Mouse (Mus musculus) layer of hippocampus, adult 18-20 months (tissue): Measurements from ENCODE around the gene Cxcr5. TPM values are rescaled to one million over a fixed set of nuclear protein-coding genes. Genes with fewer than 3 reads are reported as not detected.

ENCODE experiments used
- DNase-seq, 2 experiments: peaks; one replicate each; pipeline ENCODE4 v3.0.0; 2022; ENCODE audit warnings: low spot score in 2 of 2
- total RNA-seq, 2 experiments: library from RNA; stranded (reverse); gene quantifications; 2 replicates each; pipeline ENCODE4 v1.2.3; 2021

Gene Cxcr5
- total RNA-seq, 2 experiments from 2014 or later: not detected

DNA sequence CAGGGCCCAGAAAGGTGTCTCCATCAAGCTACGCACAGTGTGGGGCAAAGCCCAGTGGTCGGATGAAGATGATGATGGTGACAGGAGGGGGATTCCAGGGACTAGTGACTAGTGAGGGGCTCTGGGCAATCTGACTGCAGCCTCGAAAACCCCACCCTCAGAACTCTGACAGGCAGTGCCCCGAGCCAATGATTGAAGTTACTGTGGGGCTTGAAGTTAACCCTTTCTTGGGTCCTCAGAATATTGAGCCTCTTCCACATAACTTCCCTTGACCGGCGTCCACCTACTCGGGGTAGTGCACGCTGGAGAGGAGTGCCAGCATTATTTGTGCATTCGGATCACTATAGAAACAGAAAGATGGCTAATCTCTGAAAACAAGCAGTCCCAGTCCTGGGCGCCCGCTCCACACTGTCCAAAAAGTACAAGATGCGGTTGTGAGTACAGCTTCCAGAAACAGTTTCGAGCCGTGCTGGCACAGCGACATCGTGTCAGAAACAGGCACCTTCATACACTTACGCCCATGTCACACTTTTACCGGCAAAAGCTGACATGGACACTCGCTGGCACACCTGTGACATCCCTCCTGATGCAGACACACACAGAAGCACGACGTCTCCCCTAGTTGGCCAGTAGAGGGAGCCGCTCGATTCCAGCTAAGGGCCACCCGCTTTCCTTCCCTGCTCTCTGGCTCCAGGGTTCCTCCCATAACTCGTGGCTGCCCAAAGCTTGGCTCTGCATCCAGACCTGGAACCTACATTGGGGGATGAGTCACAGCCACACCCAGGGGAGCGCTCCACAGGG is 81.8 kb downstream of the Cxcr5 start:
- DNase-seq: peak; percentile 81 to 93

DNA sequence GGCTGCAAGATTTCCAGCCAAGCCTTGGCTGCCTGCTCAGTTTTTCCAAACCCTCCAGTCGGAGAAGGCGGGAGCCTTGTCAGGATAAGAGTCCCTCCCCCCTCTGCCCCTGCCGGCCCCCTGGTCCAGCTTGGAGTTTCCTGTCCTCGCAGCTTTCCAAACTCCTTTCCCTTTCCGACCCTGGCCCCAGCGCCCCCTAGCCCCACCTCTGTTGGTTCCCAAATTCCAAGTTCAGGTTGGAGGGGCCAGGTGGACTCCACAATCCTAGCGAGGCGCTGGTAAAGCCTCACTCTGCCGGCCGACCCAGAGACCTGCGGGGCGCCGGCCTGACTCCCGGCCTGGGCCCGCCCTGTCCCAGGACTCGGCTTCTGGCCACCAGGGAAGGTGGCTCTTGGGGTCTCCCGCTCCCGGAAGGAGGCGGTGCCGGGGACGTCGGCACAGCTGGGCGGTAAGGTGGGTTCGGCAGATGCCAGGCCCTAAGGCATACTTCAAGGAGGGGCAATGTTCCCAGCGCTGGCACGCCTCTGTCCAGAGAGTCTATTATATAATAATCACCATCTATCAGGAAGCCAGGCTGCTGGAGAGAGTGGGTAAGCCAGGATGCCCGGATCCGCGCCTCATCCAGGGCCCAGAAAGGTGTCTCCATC is 82.6 kb downstream of the Cxcr5 start:
- peak in 1 of 2 experiments; percentile 73 for DNase-seq

DNA sequence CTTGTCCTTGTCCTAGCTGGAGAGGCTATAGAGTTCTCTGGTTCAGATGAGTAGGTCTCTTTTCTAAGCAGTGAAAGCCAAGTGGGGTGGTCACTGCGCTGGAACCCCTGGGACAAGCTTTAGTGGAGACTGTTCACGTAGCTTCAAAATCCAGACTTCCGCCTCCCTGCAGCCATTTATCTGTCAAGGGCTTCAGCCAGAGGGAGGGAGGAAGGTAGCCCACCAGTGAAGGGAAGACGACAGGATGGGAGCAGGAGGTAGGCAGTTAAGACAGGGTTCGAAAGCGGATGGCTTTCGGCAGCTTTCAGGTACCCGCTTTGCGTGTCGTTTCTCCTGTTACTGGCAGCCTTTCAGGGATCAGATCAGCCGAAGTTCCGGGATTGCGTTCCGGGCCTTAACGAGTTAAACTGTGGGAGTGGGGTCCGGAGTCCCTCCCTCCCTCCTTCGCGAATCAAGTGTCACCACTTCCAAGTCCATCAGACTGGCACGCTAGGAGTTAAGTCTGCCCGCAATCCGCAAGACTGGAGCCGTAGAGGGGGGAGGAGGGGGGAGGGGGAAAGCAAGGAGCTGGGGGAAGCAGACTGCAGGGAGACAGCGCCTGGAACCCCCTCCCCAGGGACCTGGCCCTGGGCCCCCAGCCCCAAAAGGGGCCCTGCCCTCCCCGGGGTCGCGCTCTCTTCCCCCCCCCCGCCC is 83.3 kb downstream of the Cxcr5 start:
- peak in 1 of 2 experiments; percentile 72 for DNase-seq

DNA sequence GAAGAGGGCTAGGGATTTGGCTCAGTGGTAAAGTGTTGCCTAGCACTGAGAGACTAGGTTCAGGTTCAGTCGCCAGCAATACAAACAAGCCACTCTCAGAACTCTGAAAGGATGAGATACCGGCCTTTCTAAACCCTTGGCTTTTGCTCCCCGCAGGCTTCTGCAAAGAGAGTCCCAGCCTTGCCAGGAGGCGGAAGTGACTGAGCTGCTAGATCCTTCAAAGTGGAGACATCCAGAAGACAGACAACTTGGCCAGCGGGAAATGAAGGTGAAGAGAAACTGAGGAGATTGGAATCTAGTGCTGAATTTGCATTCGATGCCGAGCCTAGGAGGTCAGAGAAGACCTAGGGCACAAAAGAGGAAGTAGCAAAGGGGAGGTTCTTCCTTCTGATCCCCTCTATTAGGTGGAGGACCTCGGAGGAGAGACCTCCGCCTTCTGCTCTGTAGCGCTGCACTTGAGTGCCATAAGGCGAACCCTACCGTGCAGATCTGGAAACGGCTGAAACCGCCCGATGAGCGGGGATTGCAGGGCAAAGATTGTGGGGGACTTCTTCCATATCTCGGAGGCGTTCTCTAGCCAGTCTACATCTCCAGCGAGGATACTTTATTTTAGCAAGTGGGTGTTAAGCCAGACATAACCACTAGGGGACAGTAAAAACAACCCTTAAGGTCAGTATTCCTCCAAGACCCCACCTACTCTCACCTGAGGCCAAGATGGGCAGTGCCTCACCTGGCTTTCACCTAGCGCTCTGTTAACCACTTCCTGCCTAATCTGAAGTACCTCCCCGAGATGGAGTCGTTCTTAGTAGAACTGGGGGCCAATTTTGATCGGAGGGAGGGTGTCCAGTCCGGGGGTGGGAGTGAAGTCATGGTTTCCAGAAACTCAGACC is 84.1 kb downstream of the Cxcr5 start:
- peak in 1 of 2 experiments; percentile 77 for DNase-seq

DNA sequence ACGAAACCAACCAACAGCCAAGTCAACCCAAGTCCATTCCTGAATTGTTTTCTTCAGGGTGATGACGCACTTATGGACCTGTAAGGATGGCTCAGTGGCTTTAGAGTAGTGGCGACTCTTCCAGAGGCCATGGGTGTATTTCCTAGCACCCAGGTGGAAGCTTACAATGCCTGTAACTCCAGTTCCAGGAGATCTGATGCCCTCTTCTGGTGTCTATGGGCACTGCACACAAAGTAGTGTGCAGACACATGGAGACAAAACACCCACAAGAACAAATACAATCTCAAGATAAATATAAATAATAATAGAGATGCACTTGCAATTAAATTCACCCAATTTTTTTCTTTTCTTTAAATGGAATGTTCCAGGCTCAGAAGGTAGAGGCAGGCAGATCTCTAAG is 85.7 kb downstream of the Cxcr5 start:
- no peak for DNase-seq

DNA sequence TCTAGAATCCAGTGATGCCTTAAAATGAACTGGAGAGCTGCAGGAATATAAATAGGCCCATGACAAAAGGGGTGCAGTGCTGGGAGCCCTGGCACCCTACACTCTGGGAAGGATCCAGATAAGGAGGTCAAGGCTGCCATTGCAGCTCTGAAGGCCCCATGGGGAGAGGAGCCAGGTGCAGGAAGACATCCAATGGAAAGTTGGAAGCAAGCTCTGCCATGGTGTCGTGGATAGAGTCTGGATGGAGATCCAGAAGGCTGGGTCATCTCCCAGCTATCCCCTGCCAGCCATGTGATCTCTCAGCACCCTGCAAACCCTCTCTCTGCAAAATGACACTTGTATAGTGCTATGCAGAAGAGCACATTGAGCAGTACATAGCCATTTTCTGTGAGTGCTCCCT is 87.3 kb downstream of the Cxcr5 start:
- DNase-seq: no peak

DNA sequence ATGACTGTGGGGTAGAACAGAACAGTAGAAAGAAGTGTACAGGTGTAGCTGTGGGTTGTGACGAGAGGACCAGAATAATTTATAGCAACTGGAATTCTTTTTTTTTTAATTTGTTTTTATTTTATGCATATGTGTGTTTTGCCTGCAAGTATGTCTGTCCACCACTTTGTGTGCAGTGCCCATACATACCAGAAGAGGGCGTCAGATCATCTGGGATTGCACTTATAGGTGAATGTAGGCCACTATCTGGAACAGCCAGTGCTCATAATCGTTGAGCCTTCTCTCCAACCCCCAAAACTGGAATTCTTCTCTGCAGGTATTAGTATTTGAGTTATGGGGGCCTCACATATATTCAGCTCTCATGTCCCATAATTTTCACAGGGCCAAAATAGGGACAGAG is 88.5 kb downstream of the Cxcr5 start:
- no peak for DNase-seq

DNA sequence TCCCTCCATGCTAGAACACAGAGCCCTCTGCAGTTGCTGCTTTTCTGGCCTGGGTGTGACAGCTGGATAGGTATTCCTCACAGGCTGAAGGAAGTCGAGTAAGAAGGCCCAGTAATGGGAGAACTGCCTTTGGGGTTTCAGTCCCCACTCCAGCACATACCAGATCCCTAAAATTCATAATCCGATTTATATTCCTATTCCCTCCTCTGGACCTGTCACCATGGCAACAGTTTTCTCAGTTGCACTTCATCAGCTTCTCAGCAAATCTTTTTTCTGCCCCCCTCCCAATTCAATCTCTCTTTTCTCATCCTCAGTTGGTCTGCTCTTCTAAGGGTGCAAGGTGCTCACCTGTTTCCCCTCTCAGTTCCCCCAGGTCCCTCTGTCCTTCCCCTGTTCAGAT is 92.9 kb downstream of the Cxcr5 start:
- DNase-seq: peak in 1 of 2 experiments; percentile 42

DNA sequence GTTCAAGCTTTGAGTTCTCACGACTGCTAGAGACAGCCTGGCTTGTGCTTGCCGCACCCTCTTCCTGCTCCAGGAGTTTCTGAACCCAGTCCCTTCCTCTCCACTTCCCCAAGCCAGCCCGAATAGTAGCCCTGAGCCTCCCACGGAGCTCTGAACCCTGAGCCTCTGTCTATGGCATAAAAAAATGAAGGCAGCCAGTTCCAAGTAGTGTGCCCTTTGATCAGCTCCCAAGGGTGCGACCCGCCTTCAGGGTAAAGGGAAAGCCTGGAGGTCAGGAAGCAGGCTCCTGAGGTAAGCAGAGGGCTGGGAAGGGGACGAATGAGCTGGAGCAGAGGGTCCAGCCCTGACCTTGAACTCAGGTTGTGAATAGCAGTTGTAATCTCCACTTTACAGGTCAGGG is 93.5 kb downstream of the Cxcr5 start:
- no peak for DNase-seq

DNA sequence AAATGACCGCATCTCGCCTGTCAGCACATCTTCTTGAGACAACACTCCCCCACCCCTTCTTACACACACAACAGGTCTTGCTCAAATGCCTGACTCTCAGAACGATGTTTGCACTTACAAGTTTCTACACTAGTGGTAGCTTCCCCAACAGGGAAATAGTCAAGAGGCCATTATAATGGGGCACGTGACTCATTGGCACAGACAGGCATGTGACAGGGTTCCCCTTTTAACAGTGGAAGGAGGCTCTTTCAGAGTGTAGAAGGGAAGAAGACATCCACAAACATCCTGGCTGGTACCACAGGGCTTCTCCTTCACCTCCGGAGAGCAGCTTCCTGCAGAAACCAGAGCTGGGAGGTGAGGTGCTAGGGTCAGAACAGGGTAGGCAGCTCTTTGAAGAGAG is 99.7 kb downstream of the Cxcr5 start:
- no peak for DNase-seq

Other genes starting within 250 kb of the Cxcr5 start
- 100 to 1,000 TPM; 197 to 228 TPM for gene C2cd2l, start 241.6 kb downstream of the Cxcr5 start, total RNA-seq
- 10 to 100 TPM; 14.7 to 15.7 TPM for gene Dpagt1, start 235.9 kb downstream of the Cxcr5 start, total RNA-seq
- 10 to 100 TPM; 46.1 to 47.7 TPM for gene H2afx, start 227.2 kb downstream of the Cxcr5 start, total RNA-seq
- gene Hmbs, start 217.6 kb downstream of the Cxcr5 start, total RNA-seq: 10 to 100 TPM; 18.9 to 21.2 TPM
- 10 to 100 TPM; 54.9 to 56.6 TPM for gene Vps11, start 200.2 kb downstream of the Cxcr5 start, total RNA-seq
- 100 to 1,000 TPM; 130 to 141 TPM for gene Hyou1, start 182.4 kb downstream of the Cxcr5 start, total RNA-seq
- 10 to 100 TPM; 27.4 to 28.9 TPM for gene Slc37a4, start 165.0 kb downstream of the Cxcr5 start, total RNA-seq
- 100 to 1,000 TPM; 717 to 799 TPM for gene Rps25, start 154.7 kb downstream of the Cxcr5 start, total RNA-seq
- gene Trappc4, start 154.3 kb downstream of the Cxcr5 start, total RNA-seq: 10 to 100 TPM; 70.1 to 72.2 TPM
- 10 to 100 TPM; 19.0 to 21.1 TPM for gene Ccdc84, start 143.3 kb downstream of the Cxcr5 start, total RNA-seq
- not detected for gene Foxr1, start 120.7 kb downstream of the Cxcr5 start, total RNA-seq
- not detected for gene Upk2, start 106.9 kb downstream of the Cxcr5 start, total RNA-seq
- gene Bcl9l, start 79.1 kb downstream of the Cxcr5 start, total RNA-seq: 10 to 100 TPM; 64.0 to 72.3 TPM
- gene Ddx6, start 43.0 kb upstream of the Cxcr5 start, total RNA-seq: 100 to 1,000 TPM; 145 to 146 TPM
- gene Treh, start 111.4 kb upstream of the Cxcr5 start, total RNA-seq: not detected
- gene Phldb1, start 173.3 kb upstream of the Cxcr5 start, total RNA-seq: 10 to 100 TPM; 62.4 to 84.0 TPM
- 100 to 1,000 TPM in 1 of 2 experiments, 10 to 100 TPM in 1; 97.1 to 103 TPM for gene Arcn1, start 206.0 kb upstream of the Cxcr5 start, total RNA-seq
- 10 to 100 TPM; 65.2 to 78.9 TPM for gene Ift46, start 206.0 kb upstream of the Cxcr5 start, total RNA-seq
- gene Tmem25, start 237.4 kb upstream of the Cxcr5 start, total RNA-seq: 10 to 100 TPM; 49.4 to 54.9 TPM
- 1 to 10 TPM in 1 of 2 experiments, not detected in 1; 1.2 TPM for gene Ttc36, start 241.2 kb upstream of the Cxcr5 start, total RNA-seq